Mouse (Mus musculus): ENCODE data around the gene Amelx.

Amelx gene

DNA sequence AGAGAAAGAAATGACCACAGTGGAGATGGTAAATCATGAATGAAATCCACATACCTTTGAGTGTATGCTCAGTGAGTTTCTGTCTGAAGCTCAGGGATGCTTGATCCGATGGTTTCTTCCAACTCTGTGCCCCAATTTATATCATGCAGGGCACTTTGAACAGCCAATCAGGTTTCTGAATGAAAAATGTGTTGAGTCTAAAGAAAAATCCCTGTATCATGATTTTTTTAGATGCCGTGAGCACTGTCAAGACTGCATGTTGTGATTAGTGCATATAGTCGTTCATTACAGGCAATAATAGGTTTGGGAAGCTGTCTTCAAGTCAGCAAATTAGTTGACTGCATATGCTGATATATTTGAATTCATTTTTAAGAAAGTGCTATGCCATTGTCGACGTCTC lies at the start of gene Amelx:
TSS of gene Amelx (minus strand) at position 101 of the 400 bp plus-strand sequence.
- DNase-seq, result no peak

DNA sequence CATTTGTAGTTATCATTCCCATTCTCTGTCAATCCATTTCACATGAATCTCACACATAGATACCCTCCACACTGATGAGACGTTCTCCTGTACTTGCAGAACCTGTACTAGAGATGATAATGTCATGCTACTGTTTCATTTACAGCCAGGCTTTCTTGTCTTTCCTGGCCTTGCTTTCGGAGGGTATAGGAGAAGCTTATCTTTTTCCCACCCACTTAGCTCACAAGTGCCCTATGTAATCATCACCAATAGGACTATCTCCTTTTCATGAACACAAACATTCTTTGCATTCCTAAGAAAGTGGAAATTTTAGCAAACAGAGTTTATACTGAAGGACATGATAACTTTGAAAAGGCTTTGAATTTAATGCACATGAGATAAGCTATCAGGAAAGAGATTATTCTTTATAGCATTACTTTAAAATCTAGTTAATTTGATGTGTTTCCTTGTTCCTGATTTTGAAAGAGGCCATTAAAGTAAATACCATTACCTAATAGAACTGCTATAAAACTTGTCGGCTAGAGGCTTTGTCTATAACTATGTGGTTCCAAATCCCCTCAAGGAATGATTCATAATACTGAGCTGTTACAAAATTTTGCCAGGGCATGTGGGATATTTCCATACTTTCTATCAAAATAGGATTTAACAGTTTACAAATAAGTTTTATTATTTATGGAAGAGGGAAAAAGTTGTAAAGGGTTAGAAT lies 35.5 kb upstream of the Amelx start:
- DNase-seq, result no peak

DNA sequence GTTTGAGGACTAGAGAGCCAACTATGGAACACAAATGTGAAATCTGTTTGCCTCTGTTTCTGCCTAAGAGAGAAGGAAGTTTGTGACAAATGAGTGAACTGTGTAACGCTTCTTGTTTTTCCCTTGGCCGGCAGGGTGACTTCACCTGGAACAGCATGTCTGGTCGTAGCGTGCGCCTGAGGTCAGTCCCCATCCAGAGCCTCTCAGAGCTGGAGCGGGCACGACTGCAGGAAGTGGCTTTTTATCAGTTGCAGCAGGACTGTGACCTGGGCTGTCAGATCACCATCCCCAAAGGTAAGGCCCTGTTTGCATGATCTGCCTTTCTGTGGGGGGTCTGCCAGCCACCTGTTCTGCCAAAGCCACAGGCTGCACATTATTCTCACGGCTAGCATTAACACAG lies 33.1 kb upstream of the Amelx start:
- no peak for DNase-seq

DNA sequence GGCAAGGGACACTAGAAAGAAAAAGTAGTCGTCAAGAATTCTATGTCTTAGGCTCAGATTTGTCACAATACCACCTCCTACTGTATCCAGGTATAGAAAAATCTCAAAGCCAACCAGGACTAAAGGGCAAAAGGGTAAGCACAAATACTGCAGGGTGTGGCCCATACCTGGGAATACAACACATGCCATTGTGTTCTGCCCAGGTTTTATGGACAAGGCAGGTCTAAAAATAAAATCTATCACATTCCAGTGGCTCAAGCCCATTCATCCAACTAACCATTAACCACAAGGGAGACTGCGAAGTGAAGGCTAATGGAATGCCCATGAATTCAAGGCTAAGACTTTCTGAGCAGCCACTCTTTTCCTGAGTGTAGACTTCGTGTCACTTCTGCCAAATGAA lies 23.0 kb upstream of the Amelx start:
- DNase-seq, result no peak

GRCm38 (mm10) chrX:169178634-169179033 lies 8.4 kb downstream of the Amelx start:
- no peak for DNase-seq

GRCm38 (mm10) chrX:169173796-169174195 lies 13.2 kb downstream of the Amelx start:
- no peak for DNase-seq

GRCm38 (mm10) chrX:169170981-169171380 lies 16.0 kb downstream of the Amelx start:
- DNase-seq, result no peak

DNA sequence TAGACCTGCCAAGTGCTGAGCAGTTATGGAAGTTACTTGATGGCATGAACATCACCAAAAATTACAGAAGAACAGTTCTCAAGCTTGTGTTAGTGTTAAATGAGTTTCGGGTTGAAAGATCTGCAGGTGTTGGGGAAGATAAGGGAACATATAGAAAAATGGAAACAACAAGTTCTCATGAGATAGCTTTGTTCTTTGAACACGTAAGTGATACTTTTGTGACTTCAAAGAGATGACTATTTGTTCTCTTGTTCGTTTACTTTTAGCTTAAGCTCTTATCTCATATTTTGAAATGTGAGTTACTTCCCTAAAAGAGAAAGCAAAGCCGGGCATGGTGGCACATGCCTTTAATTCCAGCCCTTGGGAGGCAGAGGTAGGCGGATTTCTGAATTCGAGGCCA lies 28.6 kb downstream of the Amelx start:
- no peak for DNase-seq

- DNase-seq, result no peak
Measured at GRCm38 (mm10) chrX:169153805-169154204, 33.2 kb downstream of the Amelx start.

GRCm38 (mm10) chrX:169140467-169140866 lies 46.5 kb downstream of the Amelx start:
- no peak for DNase-seq

DNA sequence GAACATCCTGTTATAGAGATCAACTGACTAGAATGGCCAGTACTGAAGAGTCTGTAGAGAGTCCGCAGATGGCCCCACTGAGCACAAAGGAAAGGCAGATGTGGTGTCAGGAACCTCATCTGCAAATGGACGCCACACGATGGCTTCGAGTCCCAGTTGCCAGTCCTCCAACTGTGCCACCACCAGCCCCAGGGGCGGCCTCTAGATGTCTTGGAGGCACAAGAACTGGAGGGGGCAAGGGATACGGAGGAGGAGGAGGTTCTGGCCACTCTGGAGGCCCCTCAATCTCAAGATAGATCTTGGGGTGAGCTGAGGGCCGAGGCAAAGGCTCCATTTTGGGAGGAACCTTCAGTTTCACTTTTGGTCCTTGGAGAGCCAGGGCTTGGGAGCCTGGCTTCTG lies 47.2 kb downstream of the Amelx start:
- no peak for DNase-seq
